Mouse (Mus musculus): ENCODE results near the gene Grin1. TPM values are rescaled to one million over a fixed set of nuclear protein-coding genes. Genes with fewer than 3 reads are reported as not detected.

Grin1 gene
- polyA plus RNA-seq, 1 experiment from 2014 or later: 2.5 TPM

- no peak for ATAC-seq (ENCODE audit: insufficient read depth, low FRiP score, low TSS enrichment)
- peak overlapping the region; percentile 17 for H3K4me2 ChIP-seq (ENCODE audit: low read depth)
- no peaks in the 10 kb centered on the region for H3K9me3 ChIP-seq (ENCODE audit: control insufficient read depth, low read length)
- H3K27me3 ChIP-seq (ENCODE audit: control insufficient read depth, insufficient read depth, low read length): peaks cover 65% of the 10 kb centered on the region
- H3K36me3 ChIP-seq (ENCODE audit: control insufficient read depth, insufficient read depth, low read length): no peaks in the 10 kb centered on the region
- no peak overlapping the region; the same call in 1 of the 2 replicates for H3K9ac ChIP-seq (ENCODE audit: low read length)
- H3K4me3 ChIP-seq (ENCODE audit: low read depth, low read length): peak overlapping the region; percentile 22
- no peak overlapping the region for H3K27ac ChIP-seq (ENCODE audit: low read depth, low read length)
- WGBS: 5% methylated on average over 38 of the region's 43 CpGs
- DNase-seq (ENCODE audit: low spot score): peak; percentile 15
- H3K4me1 ChIP-seq (ENCODE audit: control insufficient read depth, insufficient read depth, low read length): no peaks in the 10 kb centered on the region
These were observed 26.9 kb downstream of the Grin1 start for GRCm38 (mm10) chr2:25292054-25292544.

GRCm38 (mm10) chr2:25291184-25292053 is 27.6 kb downstream of the Grin1 start:
- Histone ChIP-seq H3K4me1 (ENCODE audit: control insufficient read depth, insufficient read depth, low read length) (no peaks in the 10 kb centered on the region), H3K4me3 (ENCODE audit: low read depth, low read length) (peak overlapping the region; percentile 22; the same call in 1 of the 2 replicates), H3K9me3 (ENCODE audit: control insufficient read depth, low read length) (no peaks in the 10 kb centered on the region), H3K27ac (ENCODE audit: low read depth, low read length) (no peak overlapping the region), H3K9ac (ENCODE audit: low read length) (no peak overlapping the region), H3K36me3 (ENCODE audit: control insufficient read depth, insufficient read depth, low read length) (no peaks in the 10 kb centered on the region), H3K4me2 (ENCODE audit: low read depth) (no peak overlapping the region), H3K27me3 (ENCODE audit: control insufficient read depth, insufficient read depth, low read length) (peaks cover 65% of the 10 kb centered on the region)
- no peak for ATAC-seq (ENCODE audit: insufficient read depth, low FRiP score, low TSS enrichment)
- no peak for DNase-seq (ENCODE audit: low spot score)
- WGBS: 6% methylated on average over 31 of the region's 32 CpGs

GRCm38 (mm10) chr2:25290816-25291130 is 28.2 kb downstream of the Grin1 start:
- Histone ChIP-seq H3K4me3 (ENCODE audit: low read depth, low read length) (no peak overlapping the region), H3K4me1 (ENCODE audit: control insufficient read depth, insufficient read depth, low read length) (no peaks in the 10 kb centered on the region), H3K9me3 (ENCODE audit: control insufficient read depth, low read length) (no peaks in the 10 kb centered on the region), H3K27ac (ENCODE audit: low read depth, low read length) (no peak overlapping the region), H3K36me3 (ENCODE audit: control insufficient read depth, insufficient read depth, low read length) (0 out of 2 replicates have a peak, but pooled peaks cover 1% of the 10 kb centered on the region), H3K27me3 (ENCODE audit: control insufficient read depth, insufficient read depth, low read length) (peaks cover 63% of the 10 kb centered on the region), H3K4me2 (ENCODE audit: low read depth) (no peak overlapping the region), H3K9ac (ENCODE audit: low read length) (no peak overlapping the region)
- 0% methylated on average over 18 of the region's 18 CpGs for WGBS
- DNase-seq (ENCODE audit: low spot score) (no peak), ATAC-seq (ENCODE audit: insufficient read depth, low FRiP score, low TSS enrichment) (no peak)

GRCm38 (mm10) chr2:25290101-25290815 is 28.7 kb downstream of the Grin1 start:
- H3K27ac ChIP-seq (ENCODE audit: low read depth, low read length): no peak overlapping the region
- H3K4me3 ChIP-seq (ENCODE audit: low read depth, low read length): no peak overlapping the region; the same call in 1 of the 2 replicates
- peaks cover 6% of the 10 kb centered on the region for H3K36me3 ChIP-seq (ENCODE audit: control insufficient read depth, insufficient read depth, low read length)
- no peaks in the 10 kb centered on the region for H3K9me3 ChIP-seq (ENCODE audit: control insufficient read depth, low read length)
- peaks cover 59% of the 10 kb centered on the region for H3K27me3 ChIP-seq (ENCODE audit: control insufficient read depth, insufficient read depth, low read length)
- no peak overlapping the region for H3K9ac ChIP-seq (ENCODE audit: low read length)
- H3K4me1 ChIP-seq (ENCODE audit: control insufficient read depth, insufficient read depth, low read length): no peaks in the 10 kb centered on the region
- no peak for ATAC-seq (ENCODE audit: insufficient read depth, low FRiP score, low TSS enrichment)
- no peak overlapping the region for H3K4me2 ChIP-seq (ENCODE audit: low read depth)
- DNase-seq (ENCODE audit: low spot score): no peak
- WGBS: 2% methylated on average over 54 of the region's 54 CpGs

GRCm38 (mm10) chr2:25289651-25290050 is 29.3 kb downstream of the Grin1 start, which contains the start of gene Lrrc26:
Lrrc26 (plus strand) TSS chr2:25289915.
- DNase-seq (ENCODE audit: low spot score) (no peak), ATAC-seq (ENCODE audit: insufficient read depth, low FRiP score, low TSS enrichment) (no peak)
- Histone ChIP-seq H3K4me1 (ENCODE audit: control insufficient read depth, insufficient read depth, low read length) (no peaks in the 10 kb centered on the region), H3K4me3 (ENCODE audit: low read depth, low read length) (no peak within 1 kb of the TSS; the same call in 1 of the 2 replicates), H3K36me3 (ENCODE audit: control insufficient read depth, insufficient read depth, low read length) (peaks cover 11% of the 10 kb centered on the region), H3K27ac (ENCODE audit: low read depth, low read length) (no peak within 1 kb of the TSS), H3K4me2 (ENCODE audit: low read depth) (no peak within 1 kb of the TSS), H3K27me3 (ENCODE audit: control insufficient read depth, insufficient read depth, low read length) (peaks cover 59% of the 10 kb centered on the region), H3K9me3 (ENCODE audit: control insufficient read depth, low read length) (no peaks in the 10 kb centered on the region), H3K9ac (ENCODE audit: low read length) (no peak within 1 kb of the TSS)
- WGBS: 9% methylated on average over 11 of the region's 11 CpGs

GRCm38 (mm10) chr2:25288734-25289345 is 30.1 kb downstream of the Grin1 start:
- 85% methylated on average over 7 of the region's 7 CpGs for WGBS

GRCm38 (mm10) chr2:25287927-25288649 is 30.9 kb downstream of the Grin1 start, which contains the start of gene Tmem210:
Tmem210 (plus strand) TSS chr2:25288145.
- Histone ChIP-seq H3K4me3 (ENCODE audit: low read depth, low read length) (no peak within 1 kb of the TSS), H3K4me1 (ENCODE audit: control insufficient read depth, insufficient read depth, low read length) (no peaks in the 10 kb centered on the region), H3K9ac (ENCODE audit: low read length) (no peak within 1 kb of the TSS), H3K36me3 (ENCODE audit: control insufficient read depth, insufficient read depth, low read length) (peaks cover 14% of the 10 kb centered on the region), H3K27ac (ENCODE audit: low read depth, low read length) (no peak within 1 kb of the TSS), H3K27me3 (ENCODE audit: control insufficient read depth, insufficient read depth, low read length) (peaks cover 53% of the 10 kb centered on the region), H3K4me2 (ENCODE audit: low read depth) (no peak within 1 kb of the TSS), H3K9me3 (ENCODE audit: control insufficient read depth, low read length) (no peaks in the 10 kb centered on the region)
- ATAC-seq (ENCODE audit: insufficient read depth, low FRiP score, low TSS enrichment) (no peak), DNase-seq (ENCODE audit: low spot score) (no peak)
- WGBS: 85% methylated on average over 6 of the region's 6 CpGs

More at GRCm38 (mm10) chr2:25288734-25289345, 30.1 kb downstream of the Grin1 start:
- no peak overlapping the region for H3K27ac ChIP-seq (ENCODE audit: low read depth, low read length)
- H3K4me2 ChIP-seq (ENCODE audit: low read depth): no peak overlapping the region
- H3K4me3 ChIP-seq (ENCODE audit: low read depth, low read length): no peak overlapping the region
- H3K27me3 ChIP-seq (ENCODE audit: control insufficient read depth, insufficient read depth, low read length): peaks cover 56% of the 10 kb centered on the region
- H3K36me3 ChIP-seq (ENCODE audit: control insufficient read depth, insufficient read depth, low read length): peaks cover 14% of the 10 kb centered on the region
- no peak overlapping the region for H3K9ac ChIP-seq (ENCODE audit: low read length)
- no peak for DNase-seq (ENCODE audit: low spot score)
- H3K4me1 ChIP-seq (ENCODE audit: control insufficient read depth, insufficient read depth, low read length): no peaks in the 10 kb centered on the region
- H3K9me3 ChIP-seq (ENCODE audit: control insufficient read depth, low read length): no peaks in the 10 kb centered on the region
- ATAC-seq (ENCODE audit: insufficient read depth, low FRiP score, low TSS enrichment): no peak
